9 mouse cellular contexts compared by ENCODE assay signal in the genomic region with DNA sequence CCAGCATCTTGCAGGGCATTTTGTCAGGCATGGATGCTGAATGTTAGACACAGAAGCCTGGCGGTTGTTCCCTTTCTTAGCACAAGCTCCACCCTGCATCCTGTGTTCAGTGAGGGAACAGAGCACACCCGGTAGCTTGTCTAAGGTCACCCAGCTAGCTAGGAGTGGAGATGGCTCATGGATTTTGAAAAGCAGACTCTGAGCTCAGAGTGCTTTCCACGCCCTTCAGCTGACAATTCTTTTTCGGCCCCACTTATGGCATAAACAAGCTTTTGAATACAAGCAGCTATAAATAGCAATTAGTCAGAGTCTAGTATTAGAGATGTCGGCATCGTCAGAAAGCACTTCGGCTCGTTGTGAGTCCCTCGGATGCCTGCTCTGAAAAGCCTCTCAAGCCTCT.
DNase-seq lines count a peak whose midpoint lies in the region; ATAC-seq lines count a peak whose summit lies in the region.
"Had no signal": no experiment of that assay in that cellular context is flagged by ENCODE, and none has a peak within 500 bp of the region (broad histone marks: within the 10 kb centered on the region; RNA-seq: fewer than 3 reads in every experiment).

No protein-coding gene starts in this region.

- peak; percentile 28 for DNase-seq in layer of hippocampus, adult 9-11 months
- DNase-seq in layer of hippocampus, postnatal 14 days (ENCODE audit: low spot score in 2 of 2), result no peak
- DNase-seq in brain, adult 2 months (ENCODE audit: low read depth, low spot score), result peak; percentile 84
- DNase-seq in heart, adult 9 months (ENCODE audit: low spot score in 2 of 2), result peak; percentile 28 to 37
- peak; percentile 21 for DNase-seq in lung, postnatal 36 days
- no peak for DNase-seq in cerebellum, postnatal 36 days
- DNase-seq: kidney, adult 11 months had no signal

- no peak for ATAC-seq in megakaryocyte-erythroid progenitor cell, adult 5-6 weeks (replicated peaks; ENCODE audit: low FRiP score, low TSS enrichment, poor library complexity, severe bottlenecking)
- ATAC-seq: activated CD4-positive, CD25-positive, alpha-beta regulatory T cell, adult 4 months had no signal

Comparison
In these comparisons a context has a peak if more than half of its experiments do, and no peak if none do; other contexts are left out.
1. DNase-seq: peak in layer of hippocampus, adult 9-11 months (single experiment), brain, adult 2 months (single experiment), heart, adult 9 months (2 of 2) and lung, postnatal 36 days (single experiment); none in layer of hippocampus, postnatal 14 days (0 of 2) and cerebellum, postnatal 36 days (0 of 2).